Mouse (Mus musculus) hindbrain, postnatal 0 days (tissue): ENCODE measurements around the gene Ldhb. TPM values are rescaled to one million over a fixed set of nuclear protein-coding genes. Genes with fewer than 3 reads are reported as not detected.

Source experiments
- ATAC-seq: fragments of 200-750 bp; cut with Nextera tagmentation; 2 replicates; pipeline ENCODE4 v1.8.0; 2017; ENCODE audit warnings: mild to moderate bottlenecking, moderate TSS enrichment, moderate library complexity
- DNase-seq: peaks from one replicate; pipeline ENCODE4 v3.0.0-alpha.2; 2015; ENCODE audit warnings: low spot score
- H3K27ac ChIP-seq: fragments of 300-500 bp; sonication (generic); 2 replicates; pipeline ENCODE4 v1.5.1; 2014; ENCODE audit warnings: mild to moderate bottlenecking
- H3K27me3 ChIP-seq: fragments of 300-500 bp; sonication (generic); 2 replicates; pipeline ENCODE4 v1.6.1; 2014; ENCODE audit warnings: low read length, mixed read lengths; ENCODE audit not compliant: insufficient read depth
- H3K36me3 ChIP-seq: fragments of 300-500 bp; sonication (generic); 2 replicates; pipeline ENCODE4 v1.6.1; 2014; ENCODE audit warnings: low read length, mixed read lengths; ENCODE audit not compliant: insufficient read depth
- H3K4me1 ChIP-seq: fragments of 300-500 bp; sonication (generic); 2 replicates; pipeline ENCODE4 v1.6.1; 2014; ENCODE audit warnings: antibody characterized with exemption, low read length, mixed read lengths; ENCODE audit not compliant: insufficient read depth
- H3K4me2 ChIP-seq: fragments of 300-500 bp; sonication (generic); 2 replicates; pipeline ENCODE4 v1.6.1; 2014; ENCODE audit warnings: low read depth, mild to moderate bottlenecking, low read length, moderate library complexity, mixed read lengths
- H3K4me3 ChIP-seq: fragments of 300-500 bp; sonication (generic); 2 replicates; pipeline ENCODE4 v1.5.1; 2014; ENCODE audit warnings: low read length
- H3K9ac ChIP-seq: fragments of 300-500 bp; sonication (generic); replicated peaks from 2 replicates; pipeline ENCODE4 v1.6.1; 2014; ENCODE audit warnings: mild to moderate bottlenecking, low read length, moderate library complexity, mixed read lengths
- H3K9me3 ChIP-seq: fragments of 300-500 bp; sonication (generic); 2 replicates; pipeline ENCODE4 v1.6.1; 2016; ENCODE audit warnings: low read length, mixed read lengths
- CTCF ChIP-seq: IDR thresholded peaks from 2 replicates; pipeline ENCODE4 v1.5.1; 2016; ENCODE audit warnings: antibody characterized with exemption, control low read depth, low read depth
- WGBS: fragments of 180-500 bp; shearing (Covaris S2); extraction: QIAGEN DNeasy Blood & Tissue Kit; methylation state at CpG from one replicate; pipeline ENCODE4 v1.1.7; 2014; 5-methylcytosine and 5-hydroxymethylcytosine counted together
- polyA plus RNA-seq: library from polyadenylated mRNA; unstranded; fragments of >200 nt; fragmentation: Nextera tagmentation; extraction: Ambion mirVana; gene quantifications from 2 replicates; pipeline ENCODE4 v1.2.1, GENCODE M21; 2015
- total RNA-seq: library from RNA; depleted of rRNA; stranded (reverse); fragments of >200 nt; gene quantifications from 2 replicates; pipeline ENCODE4 v1.2.3, GENCODE M21; 2014

Gene Ldhb
- total and polyA plus RNA-seq, 2 experiments from 2014 or later: 230 to 663 TPM

DNA sequence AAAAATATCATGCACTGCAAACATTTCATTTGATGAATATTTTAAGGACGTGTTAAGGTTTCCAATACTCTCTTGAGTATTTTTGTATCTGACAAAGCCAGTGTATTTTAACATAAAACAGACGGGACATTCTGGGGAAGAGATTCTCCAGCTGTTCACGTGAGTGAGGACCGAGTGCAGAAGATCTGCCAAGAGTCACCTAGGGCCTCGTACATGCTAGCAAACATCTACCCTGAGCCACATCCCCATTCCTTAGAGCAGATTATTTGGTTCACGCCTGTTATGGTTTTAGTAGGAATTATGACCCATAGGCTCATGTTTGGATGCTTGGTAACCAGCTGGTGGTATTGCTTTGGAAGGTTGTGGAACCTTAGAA lies 35.0 kb upstream of the Ldhb start:
- no peak for TF ChIP-seq CTCF
- WGBS: 85% methylated on average over 6 of the region's 6 CpGs

DNA sequence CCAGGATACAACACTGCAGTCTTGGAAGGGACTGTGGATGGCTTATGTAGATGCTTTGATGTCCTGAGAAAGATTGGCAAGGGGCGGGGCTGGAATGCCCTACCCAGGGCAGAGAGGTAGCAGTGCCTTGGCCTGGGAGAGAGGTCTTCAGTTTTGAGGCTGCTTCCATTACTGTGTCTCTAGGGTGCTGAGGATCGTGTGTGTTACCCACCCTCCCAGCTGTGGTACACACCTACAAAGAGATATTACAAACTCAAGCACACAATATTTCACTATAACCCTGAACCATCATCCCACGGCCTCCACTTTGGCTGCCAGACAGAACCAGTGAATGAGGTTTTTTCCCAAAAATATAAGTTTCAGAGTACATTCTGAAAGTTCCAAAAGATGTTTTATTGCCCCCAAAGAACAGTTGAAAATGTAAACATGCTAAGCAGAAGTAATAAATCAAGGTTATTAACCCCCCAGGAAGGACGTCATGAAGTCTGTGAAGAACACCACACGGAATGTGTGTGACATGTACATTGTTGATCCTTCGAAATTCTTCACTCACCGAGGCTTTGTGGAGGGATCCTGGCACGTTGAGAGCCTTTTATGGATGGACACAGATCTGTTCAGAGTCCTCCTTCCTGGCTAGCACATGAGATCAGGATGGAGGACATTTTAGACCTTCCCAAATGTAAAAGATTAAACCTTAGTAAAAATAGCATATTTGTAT lies 34.5 kb upstream of the Ldhb start:
- WGBS: 83% methylated on average over 8 of the region's 8 CpGs
- no peak overlapping the region for H3K27ac ChIP-seq
- H3K27me3 ChIP-seq: no peaks in the 10 kb centered on the region
- DNase-seq (no peak), ATAC-seq (no peak)
- H3K36me3 ChIP-seq: no peaks in the 10 kb centered on the region
- no peaks in the 10 kb centered on the region for H3K9me3 ChIP-seq
- no peak overlapping the region for H3K4me2 ChIP-seq
- no peak overlapping the region for H3K9ac ChIP-seq
- no peak overlapping the region for H3K4me3 ChIP-seq
- no peaks in the 10 kb centered on the region for H3K4me1 ChIP-seq
- TF ChIP-seq CTCF: no peak

More for the DNA sequence above, 35.0 kb upstream of the Ldhb start:
- ATAC-seq (no peak), DNase-seq (no peak)
- H3K27ac ChIP-seq: no peak overlapping the region
- no peaks in the 10 kb centered on the region for H3K36me3 ChIP-seq
- H3K9ac ChIP-seq: no peak overlapping the region
- H3K4me2 ChIP-seq: no peak overlapping the region
- no peaks in the 10 kb centered on the region for H3K4me1 ChIP-seq
- no peak overlapping the region for H3K4me3 ChIP-seq
- no peaks in the 10 kb centered on the region for H3K9me3 ChIP-seq
- no peaks in the 10 kb centered on the region for H3K27me3 ChIP-seq

GRCm38 (mm10) chr6:142540561-142541160 lies 32.9 kb upstream of the Ldhb start:
- 89% methylated on average over 10 of the region's 10 CpGs for WGBS
- no peaks in the 10 kb centered on the region for H3K36me3 ChIP-seq
- no peak for TF ChIP-seq CTCF
- ATAC-seq (no peak), DNase-seq (no peak)
- no peak overlapping the region for H3K9ac ChIP-seq
- no peaks in the 10 kb centered on the region for H3K9me3 ChIP-seq
- no peaks in the 10 kb centered on the region for H3K27me3 ChIP-seq
- H3K4me2 ChIP-seq: no peak overlapping the region
- H3K27ac ChIP-seq: no peak overlapping the region
- H3K4me3 ChIP-seq: no peak overlapping the region
- no peaks in the 10 kb centered on the region for H3K4me1 ChIP-seq

GRCm38 (mm10) chr6:142540131-142540530 lies 32.4 kb upstream of the Ldhb start:
- H3K4me3 ChIP-seq: no peak overlapping the region
- no peak overlapping the region for H3K4me2 ChIP-seq
- H3K36me3 ChIP-seq: no peaks in the 10 kb centered on the region
- DNase-seq: no peak
- no peak overlapping the region for H3K27ac ChIP-seq
- no peak for TF ChIP-seq CTCF
- H3K9me3 ChIP-seq: no peaks in the 10 kb centered on the region
- WGBS: 91% methylated on average over 5 of the region's 5 CpGs
- H3K4me1 ChIP-seq: no peaks in the 10 kb centered on the region
- H3K9ac ChIP-seq: no peak overlapping the region
- no peaks in the 10 kb centered on the region for H3K27me3 ChIP-seq
- no peak for ATAC-seq

- Histone ChIP-seq H3K27me3 (no peaks in the 10 kb centered on the region), H3K4me2 (no peak overlapping the region), H3K4me3 (no peak overlapping the region), H3K9ac (no peak overlapping the region), H3K9me3 (no peaks in the 10 kb centered on the region), H3K4me1 (no peaks in the 10 kb centered on the region), H3K36me3 (no peaks in the 10 kb centered on the region), H3K27ac (no peak overlapping the region)
- WGBS: 80% methylated on average over 17 of the region's 17 CpGs
- DNase-seq (no peak), ATAC-seq (no peak)
- no peak for TF ChIP-seq CTCF
Observed at GRCm38 (mm10) chr6:142538503-142538902, 30.7 kb upstream of the Ldhb start.

- no peak for TF ChIP-seq CTCF
- ATAC-seq (no peak), DNase-seq (no peak)
- Histone ChIP-seq H3K4me3 (no peak overlapping the region), H3K9me3 (no peaks in the 10 kb centered on the region), H3K27me3 (no peaks in the 10 kb centered on the region), H3K36me3 (no peaks in the 10 kb centered on the region), H3K4me2 (no peak overlapping the region), H3K4me1 (no peaks in the 10 kb centered on the region), H3K9ac (no peak overlapping the region), H3K27ac (no peak overlapping the region)
- WGBS: 82% methylated on average over 5 of the region's 5 CpGs
Observed at GRCm38 (mm10) chr6:142533412-142533811, 25.7 kb upstream of the Ldhb start.

GRCm38 (mm10) chr6:142532686-142533085 lies 24.9 kb upstream of the Ldhb start:
- Histone ChIP-seq H3K4me2 (no peak overlapping the region), H3K27ac (no peak overlapping the region), H3K9me3 (no peaks in the 10 kb centered on the region), H3K4me3 (no peak overlapping the region), H3K27me3 (no peaks in the 10 kb centered on the region), H3K9ac (no peak overlapping the region), H3K36me3 (no peaks in the 10 kb centered on the region), H3K4me1 (no peaks in the 10 kb centered on the region)
- ATAC-seq (no peak), DNase-seq (no peak)
- 97% methylated on average over 2 of the region's 2 CpGs for WGBS
- TF ChIP-seq CTCF: no peak
